Mouse (Mus musculus): Measurements from ENCODE around the gene Gm17387.

DNA sequence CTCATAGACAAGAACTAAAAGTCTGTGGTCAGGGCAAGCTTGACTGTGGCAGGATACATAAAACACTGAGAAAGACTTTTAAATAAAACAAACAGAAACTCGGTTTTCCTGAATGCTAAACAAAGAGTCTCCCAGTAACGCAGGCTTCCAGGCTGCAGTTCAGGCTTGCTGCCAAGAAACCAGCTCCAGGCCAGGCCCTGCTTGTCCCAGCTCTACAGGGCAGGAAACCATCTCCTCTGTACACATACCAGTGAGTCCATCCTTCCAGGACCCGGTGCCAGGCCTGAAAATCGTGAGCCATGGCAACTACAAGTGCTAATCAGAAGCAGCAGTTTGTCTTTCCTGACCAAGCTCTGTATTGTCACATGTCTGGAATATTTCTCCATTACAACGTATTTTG, 12.7 kb downstream of the Gm17387 start:
- TF ChIP-seq CHD2 (IDR thresholded peaks at IDR 0.05; ENCODE audit: low read depth, low read length) (no peak), MAFK (IDR thresholded peaks at IDR 0.05; ENCODE audit: insufficient read depth, low read depth, low read length) (no peak), ZC3H11A (IDR thresholded peaks at IDR 0.05; ENCODE audit: borderline replicate concordance, low read depth, low read length) (no peak), ZNF384 (IDR thresholded peaks at IDR 0.05; ENCODE audit: low read depth, low read length) (no peak)

Measured in ES-E14 (cell line).